Mouse (Mus musculus) thymus, adult 2 months (tissue): ENCODE results near the gene Napepld.

Experiments
- CTCF ChIP-seq: fragments of 200-500 bp; IDR thresholded peaks from 2 replicates; pipeline ENCODE4 v1.5.1; 2012; ENCODE audit warnings: mild to moderate bottlenecking, control low read depth, low read length, moderate library complexity, borderline replicate concordance; ENCODE audit not compliant: control insufficient read depth, poor library complexity, insufficient read depth; ENCODE audit errors: extremely low read depth
- POLR2A ChIP-seq: fragments of 200-500 bp; IDR thresholded peaks from 2 replicates; pipeline ENCODE4 v1.6.1; 2012; ENCODE audit warnings: mild to moderate bottlenecking, low read length, control low read depth, moderate library complexity; ENCODE audit not compliant: control insufficient read depth, poor library complexity, insufficient read depth; ENCODE audit errors: extremely low read depth

DNA sequence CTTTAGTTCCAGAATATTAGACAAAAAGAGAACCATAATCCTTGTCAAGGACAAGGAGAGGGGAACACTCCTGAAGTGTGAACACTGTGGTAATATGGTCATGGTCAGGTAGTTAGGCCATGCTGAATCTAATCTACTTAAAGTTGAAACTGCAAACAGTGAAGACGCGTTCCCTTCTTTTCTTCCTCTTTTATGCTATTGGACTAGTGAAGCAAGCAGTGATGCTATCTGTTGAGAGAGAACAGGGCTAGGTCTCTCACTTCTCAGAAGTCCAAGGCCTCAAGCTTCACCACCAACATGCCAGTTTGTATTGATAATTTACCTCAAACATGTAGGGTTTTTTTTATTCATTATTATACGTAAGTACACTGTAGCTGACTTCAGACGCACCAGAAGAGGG is 13.3 kb upstream of the Napepld start:
- TF ChIP-seq CTCF (no peak), POLR2A (no peak)
